Mouse (Mus musculus) E14TG2a.4 (cell line): ENCODE results near the gene Ncbp3.
A peak's percentile ranks its signal among the peaks of the same experiment; 100 is the strongest.

Experiments
- H3K27me3 ChIP-seq: 2 replicates; pipeline ENCODE4 v1.6.1; 2014; ENCODE audit warnings: low read length, control low read depth; ENCODE audit not compliant: insufficient read depth
- H3K36me3 ChIP-seq: 2 replicates; pipeline ENCODE4 v1.6.1; 2014; ENCODE audit warnings: low read length, control low read depth; ENCODE audit not compliant: insufficient read depth
- H3K4me1 ChIP-seq: replicated peaks from 2 replicates; pipeline ENCODE4 v1.6.1; 2014; ENCODE audit warnings: low read depth, low read length, control low read depth
- H3K4me3 ChIP-seq: replicated peaks from 2 replicates; pipeline ENCODE4 v1.5.1; 2014; ENCODE audit warnings: mild to moderate bottlenecking, low read length
- H3K9me3 ChIP-seq: 2 replicates; pipeline ENCODE4 v1.6.1; 2014; ENCODE audit warnings: low read length, control low read depth
- CTCF ChIP-seq: conservative IDR thresholded peaks from 2 replicates; pipeline ENCODE4 v1.5.1; 2014; ENCODE audit warnings: low read length
- NANOG ChIP-seq: IDR thresholded peaks from 2 replicates; pipeline ENCODE4 v1.6.1; 2014; ENCODE audit warnings: borderline replicate concordance, low read length, mixed read lengths
- POU5F1 ChIP-seq: IDR thresholded peaks from 2 replicates; pipeline ENCODE4 v1.6.1; 2014; ENCODE audit warnings: low read length, borderline replicate concordance

The Ncbp3 gene

DNA sequence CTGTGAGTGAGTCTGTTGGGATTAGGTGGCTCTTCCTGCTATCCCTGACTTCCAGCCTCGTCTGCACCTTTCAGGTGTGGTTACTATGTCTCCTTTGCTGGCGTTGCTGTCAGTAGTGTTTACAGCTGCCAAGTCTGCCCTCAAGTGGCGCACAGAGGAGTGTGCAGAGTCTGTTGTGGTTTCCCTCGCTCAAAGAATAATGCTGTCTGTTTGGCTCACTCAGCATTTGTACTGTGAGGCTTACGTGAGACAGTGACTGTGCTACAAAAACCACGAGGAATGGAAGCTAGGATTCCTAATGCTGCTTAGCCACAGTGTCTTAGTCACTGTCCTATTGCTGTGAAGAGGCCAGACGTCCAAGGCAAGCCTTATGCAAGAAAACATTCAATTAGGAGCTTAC lies 83.4 kb downstream of the Ncbp3 start:
- Histone ChIP-seq H3K27me3 (no peaks in the 10 kb centered on the region), H3K9me3 (no peaks in the 10 kb centered on the region), H3K4me1 (peaks cover 59% of the 10 kb centered on the region), H3K36me3 (peaks cover 78% of the 10 kb centered on the region), H3K4me3 (no peak overlapping the region)
- no peak for TF ChIP-seq NANOG
- peak; percentile 41; the same call in 1 of the 2 replicates for TF ChIP-seq CTCF

DNA sequence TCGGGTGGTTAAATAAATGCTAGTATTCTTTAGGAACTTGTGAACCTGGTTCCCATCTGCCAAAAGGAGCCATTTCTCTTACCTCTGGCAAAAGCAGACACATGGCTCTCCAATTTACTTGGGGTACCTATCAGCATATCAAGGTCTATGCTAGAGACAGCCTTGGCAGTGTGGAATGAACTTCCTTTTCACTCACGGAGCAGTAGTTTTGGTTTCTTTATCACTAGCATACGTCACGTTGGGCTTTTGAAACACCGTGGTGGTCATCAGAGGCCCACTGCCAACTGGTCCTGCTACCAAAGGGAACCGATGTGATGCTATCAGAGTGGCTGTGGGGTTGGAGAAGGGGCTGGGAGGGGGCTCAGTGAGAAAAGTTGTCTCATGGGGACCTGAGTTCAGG lies 85.4 kb downstream of the Ncbp3 start:
- Histone ChIP-seq H3K36me3 (peaks cover 85% of the 10 kb centered on the region), H3K9me3 (no peaks in the 10 kb centered on the region), H3K4me3 (no peak overlapping the region), H3K4me1 (peaks cover 68% of the 10 kb centered on the region), H3K27me3 (no peaks in the 10 kb centered on the region)
- TF ChIP-seq CTCF (no peak), POU5F1 (no peak), NANOG (no peak)

DNA sequence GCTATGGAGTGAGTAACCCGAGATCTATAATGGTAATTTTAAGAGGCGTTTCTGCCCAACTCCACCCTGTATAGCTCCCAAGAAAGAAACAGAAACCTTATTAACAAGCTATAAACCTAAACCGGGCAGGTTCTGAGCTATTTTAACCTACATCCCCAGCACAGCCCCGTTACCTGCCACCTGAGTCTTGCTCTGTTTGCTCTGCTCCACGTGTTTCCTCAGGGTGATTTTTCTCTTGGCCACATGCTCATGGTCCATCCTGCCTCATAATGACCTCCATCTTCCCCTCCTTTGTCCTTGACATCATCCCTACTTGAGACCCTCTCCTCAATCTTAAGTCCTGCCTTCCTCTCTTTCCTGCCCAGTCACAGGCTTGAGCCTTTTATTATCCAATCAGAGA lies 86.6 kb downstream of the Ncbp3 start:
- H3K36me3 ChIP-seq = peaks cover 76% of the 10 kb centered on the region
- peaks cover 77% of the 10 kb centered on the region for H3K4me1 ChIP-seq
- TF ChIP-seq CTCF (no peak), POU5F1 (no peak), NANOG (no peak)
- no peaks in the 10 kb centered on the region for H3K27me3 ChIP-seq
- H3K9me3 ChIP-seq = no peaks in the 10 kb centered on the region
- H3K4me3 ChIP-seq = 0 out of 2 replicates have a peak overlapping the region, but pooled peaks have one; percentile 20

DNA sequence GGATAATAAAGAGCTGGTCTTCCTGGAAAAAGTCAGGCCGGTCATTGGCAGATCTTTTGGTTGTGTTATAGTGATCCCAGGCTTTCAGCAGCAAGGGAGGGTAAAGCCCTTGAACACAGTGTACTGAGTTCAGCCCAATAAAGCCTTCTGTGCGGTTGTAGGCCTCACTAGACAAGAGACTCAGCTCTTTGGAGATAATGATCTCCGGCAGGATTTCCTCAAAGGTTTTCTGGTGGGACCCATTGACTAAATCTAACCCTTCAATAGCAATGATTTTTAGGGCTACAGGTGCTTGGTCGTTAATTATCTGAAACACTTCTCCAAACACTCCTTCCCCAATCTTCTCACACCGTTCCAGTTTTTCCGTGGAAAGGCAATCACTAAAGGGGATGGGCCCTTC lies 89.0 kb downstream of the Ncbp3 start:
- H3K36me3 ChIP-seq = peaks cover 54% of the 10 kb centered on the region
- H3K9me3 ChIP-seq = no peaks in the 10 kb centered on the region
- peaks cover 76% of the 10 kb centered on the region for H3K4me1 ChIP-seq
- H3K27me3 ChIP-seq = no peaks in the 10 kb centered on the region
- TF ChIP-seq NANOG = no peak
- TF ChIP-seq POU5F1 = no peak
- TF ChIP-seq CTCF = no peak
- peak overlapping the region; percentile 99 for H3K4me3 ChIP-seq

DNA sequence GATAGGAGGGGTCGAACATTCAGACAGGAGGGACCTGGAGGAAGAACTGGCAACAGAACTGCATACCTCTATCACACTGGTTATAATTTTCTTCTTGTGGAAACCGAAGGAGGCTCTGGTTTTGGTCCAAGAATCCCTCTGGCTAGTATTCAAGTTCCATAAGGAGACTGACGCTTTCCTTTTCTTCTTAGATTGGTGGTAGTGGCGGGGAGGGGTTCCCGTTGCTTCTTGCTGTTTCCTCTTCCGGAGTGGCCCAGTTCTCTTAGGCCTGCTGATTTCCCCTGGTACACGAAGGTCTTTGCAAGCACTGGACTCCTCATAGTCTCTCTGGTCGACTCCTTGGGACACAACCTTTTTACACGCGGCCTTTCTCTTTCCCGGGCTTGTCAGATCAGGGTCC lies 89.5 kb downstream of the Ncbp3 start:
- no peaks in the 10 kb centered on the region for H3K27me3 ChIP-seq
- TF ChIP-seq CTCF (no peak), POU5F1 (no peak), NANOG (no peak)
- peaks cover 51% of the 10 kb centered on the region for H3K36me3 ChIP-seq
- peak overlapping the region; percentile 99 for H3K4me3 ChIP-seq
- peaks cover 77% of the 10 kb centered on the region for H3K4me1 ChIP-seq
- no peaks in the 10 kb centered on the region for H3K9me3 ChIP-seq

DNA sequence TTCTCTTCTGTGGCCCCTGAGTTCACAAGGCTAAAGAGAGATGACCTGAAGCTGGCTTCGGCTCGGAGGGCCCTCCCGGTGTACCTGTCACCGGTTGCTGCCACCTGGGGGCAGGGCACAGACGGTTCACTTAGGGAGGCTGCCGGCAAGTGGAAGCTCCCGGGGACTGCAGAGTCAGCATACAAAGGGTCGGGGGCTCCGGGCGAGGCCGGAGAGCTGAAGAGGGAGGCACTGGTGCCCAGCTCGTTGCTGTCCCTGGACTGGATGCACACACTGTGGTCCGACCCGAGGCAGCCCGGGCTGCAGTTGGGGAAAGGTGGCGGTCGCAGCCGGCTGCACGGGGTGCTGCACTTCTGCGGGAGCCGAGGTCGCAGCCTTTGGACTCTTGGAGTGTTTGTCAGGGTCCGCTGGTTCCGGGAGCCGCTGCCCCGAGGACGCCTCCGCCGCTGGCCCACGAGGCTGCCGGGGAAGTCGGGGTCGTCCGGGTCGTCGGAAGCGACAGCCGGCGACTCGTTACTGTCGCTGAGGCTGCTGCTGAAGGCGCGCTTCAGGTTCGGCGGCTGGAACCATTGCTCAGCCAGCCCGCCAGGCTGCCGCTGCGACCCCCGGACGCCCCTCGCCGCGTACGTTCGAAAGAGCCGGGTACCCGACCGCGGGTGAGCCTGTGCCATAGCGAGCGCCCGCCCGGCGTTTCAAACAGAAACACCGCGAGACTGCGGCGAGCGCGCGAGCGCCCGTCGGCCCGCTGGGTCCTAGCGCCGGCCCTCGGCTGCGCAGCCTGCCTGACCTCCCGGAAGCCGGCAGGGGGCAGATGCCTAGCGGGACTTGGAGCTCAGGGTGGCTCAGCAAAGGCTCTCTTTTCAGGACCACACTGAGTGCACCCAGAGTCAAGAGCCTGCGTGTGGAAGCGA lies 90.3 kb downstream of the Ncbp3 start, which contains the start of gene Haspin:
Gene Haspin, minus strand, starts transcription at position 704 of the 911 bp plus-strand sequence.
- Histone ChIP-seq H3K36me3 (peaks cover 44% of the 10 kb centered on the region), H3K4me1 (peaks cover 73% of the 10 kb centered on the region), H3K9me3 (no peaks in the 10 kb centered on the region), H3K27me3 (no peaks in the 10 kb centered on the region), H3K4me3 (peak within 1 kb of the TSS; percentile 99)
- no peak for TF ChIP-seq NANOG
- peak; percentile 24 for TF ChIP-seq CTCF
- TF ChIP-seq POU5F1 = no peak
